Mouse (Mus musculus): ENCODE data around the gene Hs6st1.

DNA sequence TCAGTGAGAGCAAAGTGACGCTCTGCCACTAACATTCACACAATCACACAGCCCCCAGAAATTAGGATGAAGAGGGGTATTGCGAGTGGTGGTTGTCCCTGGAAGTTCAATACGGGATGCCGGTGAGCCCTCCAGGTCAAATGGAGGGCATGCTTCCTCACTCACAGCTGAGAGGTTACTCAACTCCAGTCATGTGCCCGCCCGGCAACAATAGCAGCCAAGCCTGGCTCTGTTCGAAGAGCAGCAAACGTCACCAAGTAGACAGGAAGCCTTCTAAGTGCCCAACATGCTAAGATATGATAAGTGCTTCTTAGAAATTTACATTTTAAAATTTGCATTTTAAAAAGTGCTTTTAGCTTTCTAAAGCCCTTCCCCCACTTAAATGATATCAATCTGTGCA, 29.4 kb upstream of the Hs6st1 start:
- TF ChIP-seq EP300 (IDR thresholded peaks at IDR 0.05; ENCODE audit: low read depth) (no peak), CTCF (IDR thresholded peaks at IDR 0.05; ENCODE audit: low read depth) (no peak)

All from liver, postnatal 0 days (tissue).